Mouse (Mus musculus) megakaryocyte, embryonic 14.5 days (primary cell): Measurements from ENCODE around the gene Slc25a43.

Experiments
- FLI1 ChIP-seq: IDR thresholded peaks from 2 replicates; pipeline ENCODE4 v1.6.1; 2012; ENCODE audit warnings: low read length, inconsistent platforms, mixed read lengths
- GATA1 ChIP-seq: IDR thresholded peaks from 3 replicates; pipeline ENCODE4 v1.6.1; 2012; ENCODE audit warnings: mixed read lengths, low read length, inconsistent platforms, borderline replicate concordance

DNA sequence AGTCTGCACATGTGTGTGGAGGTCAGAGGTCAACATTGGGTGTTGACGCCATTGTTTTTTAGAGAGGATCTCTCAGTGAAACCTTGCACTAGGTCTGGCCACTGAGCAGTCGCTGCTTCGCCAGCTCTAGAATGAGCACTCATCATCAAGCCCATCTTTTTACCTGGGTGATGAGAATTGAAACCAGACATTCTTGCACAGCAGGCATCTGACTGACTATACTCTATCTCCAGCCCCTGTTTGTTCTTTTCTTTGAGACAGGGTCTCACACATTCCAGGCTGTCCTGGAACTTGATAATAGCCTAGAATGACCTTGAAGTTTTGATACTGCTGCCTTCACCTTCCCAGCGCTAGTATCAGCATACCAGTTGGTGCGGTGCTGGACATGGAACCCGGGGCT lies 29.1 kb downstream of the Slc25a43 start:
- TF ChIP-seq GATA1 (no peak), FLI1 (no peak)
